Mouse (Mus musculus) bone marrow, adult 2 months (tissue): ENCODE measurements around the gene Ppp1r12a.

ENCODE experiments used
- CTCF ChIP-seq: fragments of 200-500 bp; IDR thresholded peaks from 2 replicates; pipeline ENCODE4 v1.5.1; 2011; ENCODE audit warnings: low read length, control low read depth; ENCODE audit not compliant: control insufficient read depth, insufficient read depth
- POLR2A ChIP-seq: fragments of 200-500 bp; IDR thresholded peaks from 2 replicates; pipeline ENCODE4 v1.6.1; 2011; ENCODE audit warnings: low read depth, mild to moderate bottlenecking, control low read depth, low read length, borderline replicate concordance; ENCODE audit not compliant: control insufficient read depth

GRCm38 (mm10) chr10:108161261-108162256 is at the start of gene Ppp1r12a:
- TF ChIP-seq POLR2A, result peak; percentile 89; the same call in 1 of the 2 replicates
- no peak for TF ChIP-seq CTCF
